Mouse (Mus musculus): ENCODE results near the gene Prps2.

- TF ChIP-seq CTCF (IDR thresholded peaks at IDR 0.05), result no peak
- no peak for TF ChIP-seq POLR2A (IDR thresholded peaks at IDR 0.05; ENCODE audit: insufficient read depth, low read depth, low read length)
Measured at GRCm38 (mm10) chrX:167382854-167383186, 271 bp upstream of the Prps2 start.
